25 mouse cellular contexts compared by ENCODE assay signal in the genomic region with DNA sequence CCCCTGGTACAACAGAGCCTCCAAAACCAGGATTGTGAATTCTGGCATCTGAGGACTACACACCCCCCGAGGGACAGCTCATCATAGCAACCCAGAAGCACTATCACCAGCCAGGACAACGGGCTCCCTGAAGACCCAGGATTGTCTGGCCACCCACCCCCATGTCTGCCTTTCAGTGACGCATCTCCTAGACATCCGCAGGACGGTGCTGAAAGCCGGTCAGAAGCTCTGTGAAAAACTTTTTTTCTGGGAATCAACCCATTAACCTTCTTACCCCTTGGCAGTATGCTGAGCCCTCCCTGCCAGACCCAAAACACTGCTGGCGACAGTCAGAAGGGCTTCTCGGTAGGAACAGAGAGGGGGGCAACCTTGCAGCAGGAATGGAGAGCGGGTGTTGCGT. TPM values are rescaled to one million over a fixed set of nuclear protein-coding genes. Genes with fewer than 3 reads are reported as not detected.
DNase-seq lines count a peak whose midpoint lies in the region; ATAC-seq and TF ChIP-seq lines count a peak whose summit lies in the region.
"Had no signal": no experiment of that assay in that cellular context is flagged by ENCODE, and none has a peak within 500 bp of the region (broad histone marks: within the 10 kb centered on the region; RNA-seq: fewer than 3 reads in every experiment).

No protein-coding gene starts in this region.

- no peaks in the 10 kb centered on the region for H3K36me3 ChIP-seq in heart, embryonic 11.5 days (ENCODE audit: control insufficient read depth, insufficient read depth, low read length)
- peaks cover 3% of the 10 kb centered on the region; the same call in 1 of the 2 replicates for H3K36me3 ChIP-seq in E14TG2a.4 (ENCODE audit: insufficient read depth, low read length)

- H3K27me3 ChIP-seq in heart, embryonic 11.5 days (ENCODE audit: control insufficient read depth, insufficient read depth, low read length), result no peaks in the 10 kb centered on the region
- no peaks in the 10 kb centered on the region for H3K27me3 ChIP-seq in E14TG2a.4 (ENCODE audit: insufficient read depth, low read length)
- H3K27me3 ChIP-seq: CH12.LX; limb, embryonic 15.5 days had no signal

- no peak overlapping the region for H3K4me2 ChIP-seq in heart, embryonic 11.5 days
- H3K4me2 ChIP-seq: forebrain, embryonic 12.5 days; limb, embryonic 15.5 days had no signal

- TF ChIP-seq CTCF in lung, adult 2 months (IDR thresholded peaks at IDR 0.05; ENCODE audit: insufficient read depth, low read length), result no peak
- TF ChIP-seq CTCF in E14TG2a.4 (conservative IDR thresholded peaks at IDR 0.05; ENCODE audit: low read length), result no peak

- H3K4me3 ChIP-seq in heart, embryonic 11.5 days (ENCODE audit: low read depth, low read length), result no peak overlapping the region
- no peak overlapping the region for H3K4me3 ChIP-seq in lung, adult 2 months (replicated peaks; ENCODE audit: extremely low read depth, low read depth, low read length)
- H3K4me3 ChIP-seq in E14TG2a.4 (replicated peaks; ENCODE audit: low read length), result peak overlapping the region; percentile 23; the same call in 1 of the 2 replicates
- H3K4me3 ChIP-seq: forebrain, embryonic 12.5 days; gastrocnemius, adult 2 months; heart, embryonic 10.5 days; limb, embryonic 15.5 days had no signal

- no peak overlapping the region for H3K9ac ChIP-seq in heart, embryonic 11.5 days (ENCODE audit: low read depth, low read length)
- H3K9ac ChIP-seq: forebrain, embryonic 12.5 days; limb, embryonic 15.5 days; liver, embryonic 14.5 days had no signal

- no peak for TF ChIP-seq POLR2A in lung, adult 2 months (IDR thresholded peaks at IDR 0.05; ENCODE audit: borderline replicate concordance, extremely low read depth, low read depth, low read length)

- WGBS in heart, embryonic 11.5 days (ENCODE audit: insufficient replicate concordance), result 72% methylated on average over 10 of the region's 10 CpGs
- 65% methylated on average over 10 of the region's 10 CpGs for WGBS in lung, adult 2 months

- no peaks in the 10 kb centered on the region for H3K9me3 ChIP-seq in heart, embryonic 11.5 days (replicated peaks; ENCODE audit: control insufficient read depth, low read length)
- no peaks in the 10 kb centered on the region for H3K9me3 ChIP-seq in E14TG2a.4 (ENCODE audit: low read length)
- H3K9me3 ChIP-seq: heart, embryonic 10.5 days; limb, embryonic 15.5 days had no signal

- H3K4me1 ChIP-seq in heart, embryonic 11.5 days (ENCODE audit: control insufficient read depth, insufficient read depth, low read length), result no peaks in the 10 kb centered on the region
- peaks cover 16% of the 10 kb centered on the region for H3K4me1 ChIP-seq in lung, adult 2 months (ENCODE audit: control insufficient read depth, insufficient read depth, low read length)
- H3K4me1 ChIP-seq in E14TG2a.4 (replicated peaks; ENCODE audit: low read depth, low read length), result peaks cover 83% of the 10 kb centered on the region

- H3K27ac ChIP-seq in heart, embryonic 11.5 days (ENCODE audit: low read depth, low read length), result no peak overlapping the region
- H3K27ac ChIP-seq: forebrain, embryonic 12.5 days; gastrocnemius, adult 2 months; limb, embryonic 15.5 days; liver, embryonic 14.5 days; stomach, postnatal 0 days had no signal

- peak; percentile 24 for DNase-seq in heart, postnatal 4 days
- DNase-seq in lung, postnatal 10 days, result peak; percentile 74
- no peak for DNase-seq in lung, adult 2 months
- DNase-seq in NIH3T3 (ENCODE audit: low read depth), result peak; percentile 34
- no peak for DNase-seq in ovary, postnatal 10 days (ENCODE audit: low spot score)
- DNase-seq: adrenal gland, postnatal 14 days; B cell, adult 2 months; cerebellum, adult 9-11 months; gastrocnemius, adult 2 months; kidney, adult 2 months; left cerebral cortex, postnatal 4 days; right cerebral cortex, postnatal 14 days; thymus, adult 2 months had no signal

- no peak for ATAC-seq in heart, embryonic 11.5 days (replicated peaks; ENCODE audit: insufficient number of reproducible peaks, low FRiP score, low TSS enrichment)

RNA-seq across cellular contexts. Expression of a gene that starts 50.1 kb away (rescaled TPM):
- total RNA-seq in heart, postnatal 4 days (2021), result under 1 TPM in 1 of 2 experiments, not detected in 1; 0.16 TPM
- 0.17 and 0.39 TPM in 2 replicates for polyA plus RNA-seq in heart, embryonic 11.5 days (2014; fragmentation: Nextera tagmentation; extraction: Ambion mirVana)
- 0.06 TPM in 1 of 2 replicates, not detected in the other for polyA plus RNA-seq in lung, adult 2 months (2012; rRNA removed)
- total RNA-seq: adrenal gland, postnatal 14 days; CH12.LX; heart, postnatal 14 days; MEL had no signal
- polyA plus RNA-seq: intestine, embryonic 14.5 days; kidney, adult 2 months; lung, embryonic 16.5 days; stomach, postnatal 0 days had no signal

Comparison
In these comparisons a context has a peak if more than half of its experiments do, and no peak if none do; other contexts are left out.
1. DNase-seq: peak in heart, postnatal 4 days (single experiment), lung, postnatal 10 days (single experiment) and NIH3T3 (single experiment); none in lung, adult 2 months (single experiment) and ovary, postnatal 10 days (single experiment).